Mouse (Mus musculus): ENCODE data around the gene Mtmr12.
"Not testable (repeated sequence)": the region's sequence is repeated elsewhere in the genome, so short reads cannot be mapped to it uniquely, and the experiment has no call there.

Gene Mtmr12

GRCm38 (mm10) chr15:12211577-12211976, 6.7 kb downstream of the Mtmr12 start:
- no peak for DNase-seq (ENCODE audit: low read depth, low spot score)

- no peak for DNase-seq (ENCODE audit: low read depth, low spot score)
Measured at GRCm38 (mm10) chr15:12212266-12212665, 7.4 kb downstream of the Mtmr12 start.

GRCm38 (mm10) chr15:12214531-12215414, 9.9 kb downstream of the Mtmr12 start:
- no peak for DNase-seq (ENCODE audit: low read depth, low spot score)

- no peak for DNase-seq (ENCODE audit: low read depth, low spot score)
Measured at GRCm38 (mm10) chr15:12215415-12215718, 10.5 kb downstream of the Mtmr12 start.

GRCm38 (mm10) chr15:12216119-12216518, 11.3 kb downstream of the Mtmr12 start:
- no peak for DNase-seq (ENCODE audit: low read depth, low spot score)

- no peak for DNase-seq (ENCODE audit: low read depth, low spot score)
Measured at GRCm38 (mm10) chr15:12216798-12217197, 12.0 kb downstream of the Mtmr12 start.

GRCm38 (mm10) chr15:12217332-12217731, 12.5 kb downstream of the Mtmr12 start:
- DNase-seq (ENCODE audit: low read depth, low spot score), result not testable (repeated sequence)

GRCm38 (mm10) chr15:12217849-12218248, 13.0 kb downstream of the Mtmr12 start:
- peak; percentile 55 for DNase-seq (ENCODE audit: low read depth, low spot score)

- no peak for DNase-seq (ENCODE audit: low read depth, low spot score)
Measured at GRCm38 (mm10) chr15:12218583-12219382, 14.0 kb downstream of the Mtmr12 start.

- DNase-seq (ENCODE audit: low read depth, low spot score), result no peak
Measured at GRCm38 (mm10) chr15:12221131-12221530, 16.3 kb downstream of the Mtmr12 start.

- no peak for DNase-seq (ENCODE audit: low read depth, low spot score)
Measured at GRCm38 (mm10) chr15:12222564-12223302, 17.9 kb downstream of the Mtmr12 start.

GRCm38 (mm10) chr15:12223393-12223792, 18.6 kb downstream of the Mtmr12 start:
- DNase-seq (ENCODE audit: low read depth, low spot score), result no peak

GRCm38 (mm10) chr15:12224239-12224638, 19.4 kb downstream of the Mtmr12 start:
- DNase-seq (ENCODE audit: low read depth, low spot score), result no peak

GRCm38 (mm10) chr15:12225062-12225461, 20.2 kb downstream of the Mtmr12 start:
- no peak for DNase-seq (ENCODE audit: low read depth, low spot score)

GRCm38 (mm10) chr15:12226908-12227307, 22.1 kb downstream of the Mtmr12 start:
- DNase-seq (ENCODE audit: low read depth, low spot score), result no peak

- no peak for DNase-seq (ENCODE audit: low read depth, low spot score)
Measured at GRCm38 (mm10) chr15:12227355-12227754, 22.5 kb downstream of the Mtmr12 start.

- no peak for DNase-seq (ENCODE audit: low read depth, low spot score)
Measured at GRCm38 (mm10) chr15:12229603-12230242, 24.9 kb downstream of the Mtmr12 start.

GRCm38 (mm10) chr15:12230243-12230935, 25.6 kb downstream of the Mtmr12 start:
- DNase-seq (ENCODE audit: low read depth, low spot score), result no peak

GRCm38 (mm10) chr15:12231462-12231861, 26.6 kb downstream of the Mtmr12 start:
- peak; percentile 53 for DNase-seq (ENCODE audit: low read depth, low spot score)

GRCm38 (mm10) chr15:12232429-12232828, 27.6 kb downstream of the Mtmr12 start:
- DNase-seq (ENCODE audit: low read depth, low spot score), result no peak

- no peak for DNase-seq (ENCODE audit: low read depth, low spot score)
Measured at GRCm38 (mm10) chr15:12233021-12233420, 28.2 kb downstream of the Mtmr12 start.

Data from ES-CJ7 (cell line).